Mouse (Mus musculus) kidney, embryonic 14.5 days (tissue): ENCODE measurements around the gene Smndc1. TPM values are rescaled to one million over a fixed set of nuclear protein-coding genes. Genes with fewer than 3 reads are reported as not detected.

Experiments
- ATAC-seq: fragments of 200-750 bp; cut with Nextera tagmentation; 2 replicates; pipeline ENCODE4 v1.8.0; 2017; ENCODE audit warnings: moderate number of reproducible peaks, mild to moderate bottlenecking, moderate TSS enrichment, moderate library complexity; ENCODE audit not compliant: low FRiP score, low TSS enrichment
- H3K27ac ChIP-seq: fragments of 300-500 bp; sonication (generic); 2 replicates; pipeline ENCODE4 v1.5.1; 2014; ENCODE audit warnings: low read depth, mild to moderate bottlenecking, low read length, moderate library complexity, mixed read lengths
- H3K27me3 ChIP-seq: fragments of 300-500 bp; sonication (generic); 2 replicates; pipeline ENCODE4 v1.6.1; 2014; ENCODE audit warnings: mild to moderate bottlenecking, low read length; ENCODE audit not compliant: control insufficient read depth, insufficient read depth
- H3K36me3 ChIP-seq: fragments of 300-500 bp; sonication (generic); 2 replicates; pipeline ENCODE4 v1.6.1; 2014; ENCODE audit warnings: low read length, mixed read lengths; ENCODE audit not compliant: control insufficient read depth, insufficient read depth
- H3K4me1 ChIP-seq: fragments of 300-500 bp; sonication (generic); 2 replicates; pipeline ENCODE4 v1.6.1; 2014; ENCODE audit warnings: low read length, mixed read lengths; ENCODE audit not compliant: control insufficient read depth, insufficient read depth
- H3K4me2 ChIP-seq: fragments of 300-500 bp; sonication (generic); replicated peaks from 2 replicates; pipeline ENCODE4 v1.6.1; 2014; ENCODE audit warnings: low read depth, mild to moderate bottlenecking, low read length
- H3K4me3 ChIP-seq: fragments of 300-500 bp; sonication (generic); 2 replicates; pipeline ENCODE4 v1.5.1; 2014; ENCODE audit warnings: mild to moderate bottlenecking, low read length
- H3K9ac ChIP-seq: fragments of 300-500 bp; sonication (generic); 2 replicates; pipeline ENCODE4 v1.6.1; 2014; ENCODE audit warnings: low read depth, mild to moderate bottlenecking, low read length, moderate library complexity
- H3K9me3 ChIP-seq: fragments of 300-500 bp; sonication (generic); 2 replicates; pipeline ENCODE4 v1.6.1; 2016; ENCODE audit warnings: low read length; ENCODE audit not compliant: control insufficient read depth
- WGBS: fragments of 180-500 bp; shearing (Covaris S2); extraction: QIAGEN DNeasy Blood & Tissue Kit; methylation state at CpG from one replicate; pipeline ENCODE4 v1.1.7; 2014; 5-methylcytosine and 5-hydroxymethylcytosine counted together
- polyA plus RNA-seq: library from polyadenylated mRNA; unstranded; fragments of >200 nt; fragmentation: Nextera tagmentation; extraction: Ambion mirVana; gene quantifications from 2 replicates; pipeline ENCODE4 v1.2.1, GENCODE M21; 2014

Smndc1 gene
- polyA plus RNA-seq, 1 experiment from 2014 or later, result 47.7 TPM

- WGBS, result 18% methylated on average over 7 of the region's 7 CpGs
- Histone ChIP-seq H3K4me1 (no peaks in the 10 kb centered on the region; the same call in 1 of the 2 replicates), H3K27ac (no peak overlapping the region), H3K9me3 (no peaks in the 10 kb centered on the region), H3K27me3 (no peaks in the 10 kb centered on the region), H3K4me2 (no peak overlapping the region), H3K36me3 (no peaks in the 10 kb centered on the region), H3K9ac (no peak overlapping the region), H3K4me3 (no peak overlapping the region)
- ATAC-seq, result no peak
Observed at GRCm38 (mm10) chr19:53394552-53394951, 4.2 kb upstream of the Smndc1 start.

GRCm38 (mm10) chr19:53393646-53394045, 3.3 kb upstream of the Smndc1 start:
- no peaks in the 10 kb centered on the region for H3K9me3 ChIP-seq
- no peak overlapping the region for H3K9ac ChIP-seq
- H3K27me3 ChIP-seq, result no peaks in the 10 kb centered on the region
- H3K4me1 ChIP-seq, result peaks cover 4% of the 10 kb centered on the region; the same call in 1 of the 2 replicates
- H3K36me3 ChIP-seq, result peaks cover 3% of the 10 kb centered on the region; the same call in 1 of the 2 replicates
- ATAC-seq, result no peak
- no peak overlapping the region for H3K4me2 ChIP-seq
- H3K4me3 ChIP-seq, result no peak overlapping the region
- no peak overlapping the region for H3K27ac ChIP-seq

- ATAC-seq, result no peak
- H3K27ac ChIP-seq, result no peak overlapping the region
Observed at GRCm38 (mm10) chr19:53392781-53393343, 2.5 kb upstream of the Smndc1 start.

GRCm38 (mm10) chr19:53391787-53392186, 1.4 kb upstream of the Smndc1 start:
- H3K4me2 ChIP-seq, result peak overlapping the region; percentile 80
- no peaks in the 10 kb centered on the region for H3K9me3 ChIP-seq
- WGBS, result 86% methylated on average over 5 of the region's 5 CpGs
- no peak overlapping the region for H3K27ac ChIP-seq
- H3K27me3 ChIP-seq, result no peaks in the 10 kb centered on the region
- H3K36me3 ChIP-seq, result peaks cover 21% of the 10 kb centered on the region
- H3K4me3 ChIP-seq, result peak overlapping the region; percentile 98
- H3K9ac ChIP-seq, result no peak overlapping the region; the same call in 1 of the 2 replicates
- H3K4me1 ChIP-seq, result peaks cover 4% of the 10 kb centered on the region; the same call in 1 of the 2 replicates
- ATAC-seq, result no peak

More at GRCm38 (mm10) chr19:53392781-53393343, 2.5 kb upstream of the Smndc1 start:
- Histone ChIP-seq H3K4me1 (peaks cover 4% of the 10 kb centered on the region; the same call in 1 of the 2 replicates), H3K27me3 (no peaks in the 10 kb centered on the region), H3K9me3 (no peaks in the 10 kb centered on the region), H3K36me3 (peaks cover 10% of the 10 kb centered on the region), H3K4me3 (no peak overlapping the region), H3K4me2 (no peak overlapping the region), H3K9ac (no peak overlapping the region)
- 74% methylated on average over 8 of the region's 8 CpGs for WGBS

GRCm38 (mm10) chr19:53391386-53391785, 1.0 kb upstream of the Smndc1 start:
- Histone ChIP-seq H3K4me1 (peaks cover 4% of the 10 kb centered on the region; the same call in 1 of the 2 replicates), H3K9me3 (no peaks in the 10 kb centered on the region), H3K36me3 (peaks cover 23% of the 10 kb centered on the region), H3K4me3 (peak overlapping the region; percentile 98), H3K9ac (peak overlapping the region; percentile 99), H3K27ac (peak overlapping the region; percentile 90; the same call in 1 of the 2 replicates), H3K4me2 (peak overlapping the region; percentile 80), H3K27me3 (no peaks in the 10 kb centered on the region)
- 45% methylated on average over 8 of the region's 8 CpGs for WGBS
- ATAC-seq, result no peak

GRCm38 (mm10) chr19:53389851-53390431, 437 bp downstream of the Smndc1 start:
- ATAC-seq, result peak; percentile 91
- H3K4me3 ChIP-seq, result peak overlapping the region; percentile 98
- H3K9ac ChIP-seq, result peak overlapping the region; percentile 99
- no peaks in the 10 kb centered on the region for H3K9me3 ChIP-seq
- peaks cover 35% of the 10 kb centered on the region for H3K36me3 ChIP-seq
- no peaks in the 10 kb centered on the region for H3K27me3 ChIP-seq
- H3K27ac ChIP-seq, result peak overlapping the region; percentile 98
- H3K4me1 ChIP-seq, result peaks cover 4% of the 10 kb centered on the region; the same call in 1 of the 2 replicates
- H3K4me2 ChIP-seq, result peak overlapping the region; percentile 55
- WGBS, result under 1% methylated on average over 40 of the region's 59 CpGs

GRCm38 (mm10) chr19:53389417-53389816, 961 bp downstream of the Smndc1 start:
- ATAC-seq, result no peak
- peak overlapping the region; percentile 98 for H3K4me3 ChIP-seq
- H3K36me3 ChIP-seq, result peaks cover 40% of the 10 kb centered on the region
- H3K9me3 ChIP-seq, result no peaks in the 10 kb centered on the region
- H3K4me1 ChIP-seq, result peaks cover 4% of the 10 kb centered on the region; the same call in 1 of the 2 replicates
- no peaks in the 10 kb centered on the region for H3K27me3 ChIP-seq
- H3K27ac ChIP-seq, result peak overlapping the region; percentile 98
- WGBS, result 9% methylated on average over 6 of the region's 6 CpGs
- peak overlapping the region; percentile 55 for H3K4me2 ChIP-seq
- H3K9ac ChIP-seq, result peak overlapping the region; percentile 99

- Histone ChIP-seq H3K27ac (no peak overlapping the region), H3K4me3 (no peak overlapping the region), H3K4me2 (no peak overlapping the region), H3K36me3 (peaks cover 92% of the 10 kb centered on the region), H3K9me3 (no peaks in the 10 kb centered on the region), H3K4me1 (no peaks in the 10 kb centered on the region), H3K9ac (no peak overlapping the region), H3K27me3 (no peaks in the 10 kb centered on the region)
- no peak for ATAC-seq
- WGBS, result 97% methylated on average over 15 of the region's 15 CpGs
Observed at GRCm38 (mm10) chr19:53383336-53383735, 7.0 kb downstream of the Smndc1 start.

GRCm38 (mm10) chr19:53378421-53378820, 12.0 kb downstream of the Smndc1 start:
- Histone ChIP-seq H3K9ac (no peak overlapping the region), H3K4me1 (no peaks in the 10 kb centered on the region), H3K27ac (no peak overlapping the region), H3K27me3 (no peaks in the 10 kb centered on the region), H3K9me3 (no peaks in the 10 kb centered on the region), H3K36me3 (peaks cover 69% of the 10 kb centered on the region), H3K4me3 (no peak overlapping the region), H3K4me2 (no peak overlapping the region)
- ATAC-seq, result no peak
- WGBS, result 91% methylated on average over 10 of the region's 10 CpGs
